Mouse (Mus musculus) embryonic facial prominence, embryonic 10.5 days (tissue): Measurements from ENCODE around the gene Galnt15. TPM values are rescaled to one million over a fixed set of nuclear protein-coding genes. Genes with fewer than 3 reads are reported as not detected.
"Not testable (repeated sequence)": the region's sequence is repeated elsewhere in the genome, so short reads cannot be mapped to it uniquely, and the experiment has no call there.

Experiments
- DNase-seq: peaks from one replicate; pipeline ENCODE4 v3.0.0-alpha.2; 2017; ENCODE audit warnings: low spot score
- H3K27ac ChIP-seq: fragments of 300-500 bp; sonication (generic); replicated peaks from 2 replicates; pipeline ENCODE4 v1.5.1; 2016; ENCODE audit warnings: mild to moderate bottlenecking
- H3K27me3 ChIP-seq: fragments of 300-500 bp; sonication (generic); replicated peaks from 2 replicates; pipeline ENCODE4 v1.6.1; 2016; ENCODE audit warnings: low read depth, mild to moderate bottlenecking; ENCODE audit not compliant: poor library complexity, severe bottlenecking
- H3K36me3 ChIP-seq: fragments of 300-500 bp; sonication (generic); replicated peaks from 2 replicates; pipeline ENCODE4 v1.6.1; 2016; ENCODE audit warnings: mild to moderate bottlenecking, moderate library complexity
- H3K4me1 ChIP-seq: fragments of 300-500 bp; sonication (generic); 2 replicates; pipeline ENCODE4 v1.6.1; 2016
- H3K4me3 ChIP-seq: fragments of 300-500 bp; sonication (generic); 2 replicates; pipeline ENCODE4 v1.5.1; 2016; ENCODE audit warnings: mild to moderate bottlenecking, moderate library complexity
- H3K9me3 ChIP-seq: fragments of 300-500 bp; sonication (generic); 2 replicates; pipeline ENCODE4 v1.6.1; 2016; ENCODE audit warnings: mild to moderate bottlenecking
- WGBS: fragments of 180-500 bp; shearing (Covaris S2); methylation state at CpG from one replicate; pipeline ENCODE4 v1.1.7; 2016; 5-methylcytosine and 5-hydroxymethylcytosine counted together
- polyA plus RNA-seq: library from polyadenylated mRNA; unstranded; fragments of >200 nt; fragmentation: Nextera tagmentation; extraction: Ambion mirVana; gene quantifications from 2 replicates; pipeline ENCODE4 v1.2.1, GENCODE M21; 2016

The Galnt15 gene
- polyA plus RNA-seq, 1 experiment from 2014 or later: 0.04 TPM

- no peaks in the 10 kb centered on the region for H3K9me3 ChIP-seq
- peaks cover 30% of the 10 kb centered on the region for H3K36me3 ChIP-seq
- H3K27ac ChIP-seq: no peak overlapping the region
- 94% methylated on average over 6 of the region's 6 CpGs for whole genome bisulfite sequencing
- H3K4me3 ChIP-seq: no peak overlapping the region
- no peaks in the 10 kb centered on the region for H3K27me3 ChIP-seq
- H3K4me1 ChIP-seq: peaks cover 23% of the 10 kb centered on the region
- DNase-seq: no peak
Observed at GRCm38 (mm10) chr14:32082891-32083290, 54.1 kb downstream of the Galnt15 start.

- no peak overlapping the region for H3K4me3 ChIP-seq
- WGBS: 94% methylated on average over 2 of the region's 2 CpGs
- peaks cover 23% of the 10 kb centered on the region for H3K4me1 ChIP-seq
- no peak overlapping the region for H3K27ac ChIP-seq
- H3K36me3 ChIP-seq: peaks cover 30% of the 10 kb centered on the region
- no peaks in the 10 kb centered on the region for H3K27me3 ChIP-seq
- no peaks in the 10 kb centered on the region for H3K9me3 ChIP-seq
- DNase-seq: no peak
Observed at GRCm38 (mm10) chr14:32083466-32083865, 54.7 kb downstream of the Galnt15 start.

GRCm38 (mm10) chr14:32084761-32085485, 56.1 kb downstream of the Galnt15 start, which contains the start of gene Oxnad1:
Oxnad1 (plus strand) TSS chr14:32085374.
- DNase-seq: no peak
- 4% methylated on average over 22 of the region's 22 CpGs for WGBS
- H3K27ac ChIP-seq: peak within 1 kb of the TSS; percentile 87

GRCm38 (mm10) chr14:32085486-32086201, 56.9 kb downstream of the Galnt15 start, which contains the start of gene Dph3:
Dph3 (minus strand) TSS chr14:32085729.
- Histone ChIP-seq H3K9me3 (no peaks in the 10 kb centered on the region), H3K4me3 (peak within 1 kb of the TSS; percentile 74)
- under 1% methylated on average over 43 of the region's 43 CpGs for WGBS

More at GRCm38 (mm10) chr14:32084761-32085485, 56.1 kb downstream of the Galnt15 start, which contains the start of gene Oxnad1:
- Histone ChIP-seq H3K27me3 (no peaks in the 10 kb centered on the region), H3K9me3 (no peaks in the 10 kb centered on the region), H3K4me3 (peak within 1 kb of the TSS; percentile 74), H3K4me1 (peaks cover 28% of the 10 kb centered on the region), H3K36me3 (peaks cover 28% of the 10 kb centered on the region)

GRCm38 (mm10) chr14:32086226-32086625, 57.4 kb downstream of the Galnt15 start:
- H3K27ac ChIP-seq: peak overlapping the region; percentile 87
- H3K9me3 ChIP-seq: no peaks in the 10 kb centered on the region
- H3K36me3 ChIP-seq: peaks cover 19% of the 10 kb centered on the region
- peaks cover 41% of the 10 kb centered on the region for H3K4me1 ChIP-seq
- H3K27me3 ChIP-seq: no peaks in the 10 kb centered on the region
- peak overlapping the region; percentile 74 for H3K4me3 ChIP-seq
- 39% methylated on average over 8 of the region's 8 CpGs for WGBS
- no peak for DNase-seq

More at GRCm38 (mm10) chr14:32085486-32086201, 56.9 kb downstream of the Galnt15 start, which contains the start of gene Dph3:
- H3K36me3 ChIP-seq: peaks cover 25% of the 10 kb centered on the region
- peak; percentile 98 for DNase-seq
- H3K27ac ChIP-seq: peak within 1 kb of the TSS; percentile 87
- H3K4me1 ChIP-seq: peaks cover 35% of the 10 kb centered on the region
- H3K27me3 ChIP-seq: no peaks in the 10 kb centered on the region

GRCm38 (mm10) chr14:32087584-32088248, 58.9 kb downstream of the Galnt15 start:
- H3K36me3 ChIP-seq: peaks cover 13% of the 10 kb centered on the region
- H3K4me1 ChIP-seq: peaks cover 54% of the 10 kb centered on the region
- whole genome bisulfite sequencing: 87% methylated on average over 7 of the region's 7 CpGs
- H3K27ac ChIP-seq, H3K27me3 ChIP-seq, DNase-seq, H3K9me3 ChIP-seq, H3K4me3 ChIP-seq: not testable (repeated sequence)

- 45% methylated on average over 4 of the region's 4 CpGs for WGBS
Observed at GRCm38 (mm10) chr14:32091124-32091523, 62.3 kb downstream of the Galnt15 start.

GRCm38 (mm10) chr14:32091704-32092103, 62.9 kb downstream of the Galnt15 start:
- peak overlapping the region; percentile 40; the same call in 1 of the 2 replicates for H3K27ac ChIP-seq
- H3K4me3 ChIP-seq: no peak overlapping the region; the same call in 1 of the 2 replicates
- DNase-seq: peak; percentile 19
- H3K9me3 ChIP-seq: no peaks in the 10 kb centered on the region
- peaks cover 43% of the 10 kb centered on the region for H3K36me3 ChIP-seq
- WGBS: 73% methylated on average over 4 of the region's 4 CpGs
- no peaks in the 10 kb centered on the region for H3K27me3 ChIP-seq
- H3K4me1 ChIP-seq: peaks cover 35% of the 10 kb centered on the region

More at GRCm38 (mm10) chr14:32091124-32091523, 62.3 kb downstream of the Galnt15 start:
- Histone ChIP-seq H3K4me3 (no peak overlapping the region; the same call in 1 of the 2 replicates), H3K27me3 (no peaks in the 10 kb centered on the region), H3K4me1 (peaks cover 41% of the 10 kb centered on the region), H3K27ac (peak overlapping the region; percentile 40; the same call in 1 of the 2 replicates), H3K9me3 (no peaks in the 10 kb centered on the region), H3K36me3 (peaks cover 38% of the 10 kb centered on the region)
- peak; percentile 61 for DNase-seq

GRCm38 (mm10) chr14:32093018-32093417, 64.2 kb downstream of the Galnt15 start:
- H3K27me3 ChIP-seq: no peaks in the 10 kb centered on the region
- no peak for DNase-seq
- no peaks in the 10 kb centered on the region for H3K9me3 ChIP-seq
- peaks cover 31% of the 10 kb centered on the region for H3K4me1 ChIP-seq
- H3K27ac ChIP-seq: no peak overlapping the region
- peaks cover 56% of the 10 kb centered on the region for H3K36me3 ChIP-seq
- H3K4me3 ChIP-seq: no peak overlapping the region
- WGBS: 83% methylated on average over 1 of the region's 1 CpGs

- Histone ChIP-seq H3K4me3 (no peak overlapping the region), H3K27me3 (no peaks in the 10 kb centered on the region), H3K27ac (no peak overlapping the region), H3K9me3 (no peaks in the 10 kb centered on the region), H3K36me3 (peaks cover 62% of the 10 kb centered on the region), H3K4me1 (peaks cover 31% of the 10 kb centered on the region)
- DNase-seq: no peak
- 89% methylated on average over 11 of the region's 11 CpGs for WGBS
Observed at GRCm38 (mm10) chr14:32093500-32094117, 64.8 kb downstream of the Galnt15 start.

- H3K9me3 ChIP-seq: no peaks in the 10 kb centered on the region
- no peak overlapping the region for H3K4me3 ChIP-seq
- WGBS: 86% methylated on average over 5 of the region's 5 CpGs
- H3K36me3 ChIP-seq: peaks cover 82% of the 10 kb centered on the region
- H3K27ac ChIP-seq: no peak overlapping the region
- no peaks in the 10 kb centered on the region for H3K27me3 ChIP-seq
- H3K4me1 ChIP-seq: peaks cover 19% of the 10 kb centered on the region
- no peak for DNase-seq
Observed at GRCm38 (mm10) chr14:32095646-32096045, 66.9 kb downstream of the Galnt15 start.

- no peaks in the 10 kb centered on the region for H3K27me3 ChIP-seq
- 87% methylated on average over 5 of the region's 5 CpGs for WGBS
- peaks cover 8% of the 10 kb centered on the region for H3K4me1 ChIP-seq
- H3K9me3 ChIP-seq: no peaks in the 10 kb centered on the region
- DNase-seq: no peak
- no peak overlapping the region for H3K4me3 ChIP-seq
- peaks cover 89% of the 10 kb centered on the region for H3K36me3 ChIP-seq
- no peak overlapping the region for H3K27ac ChIP-seq
Observed at GRCm38 (mm10) chr14:32096740-32097139, 68.0 kb downstream of the Galnt15 start.
